Mouse (Mus musculus) heart, postnatal 25 days (tissue): ENCODE measurements around the gene Armc3. TPM values are rescaled to one million over a fixed set of nuclear protein-coding genes. Genes with fewer than 3 reads are reported as not detected.

Experiments
- DNase-seq: peaks from one replicate; pipeline ENCODE4 v3.0.0; 2022; ENCODE audit warnings: low spot score
- intact Hi-C: fragments of 180-260 bp; cut with DNase I; formaldehyde crosslinking; loops from one replicate; pipeline ENCODE4 v1.15.1; 2025
- total RNA-seq, 2 experiments: library from RNA; stranded (reverse); gene quantifications; 2 replicates each; pipeline ENCODE4 v1.2.3; 2021

Armc3 gene
- total RNA-seq, 2 experiments from 2014 or later = not detected

DNA sequence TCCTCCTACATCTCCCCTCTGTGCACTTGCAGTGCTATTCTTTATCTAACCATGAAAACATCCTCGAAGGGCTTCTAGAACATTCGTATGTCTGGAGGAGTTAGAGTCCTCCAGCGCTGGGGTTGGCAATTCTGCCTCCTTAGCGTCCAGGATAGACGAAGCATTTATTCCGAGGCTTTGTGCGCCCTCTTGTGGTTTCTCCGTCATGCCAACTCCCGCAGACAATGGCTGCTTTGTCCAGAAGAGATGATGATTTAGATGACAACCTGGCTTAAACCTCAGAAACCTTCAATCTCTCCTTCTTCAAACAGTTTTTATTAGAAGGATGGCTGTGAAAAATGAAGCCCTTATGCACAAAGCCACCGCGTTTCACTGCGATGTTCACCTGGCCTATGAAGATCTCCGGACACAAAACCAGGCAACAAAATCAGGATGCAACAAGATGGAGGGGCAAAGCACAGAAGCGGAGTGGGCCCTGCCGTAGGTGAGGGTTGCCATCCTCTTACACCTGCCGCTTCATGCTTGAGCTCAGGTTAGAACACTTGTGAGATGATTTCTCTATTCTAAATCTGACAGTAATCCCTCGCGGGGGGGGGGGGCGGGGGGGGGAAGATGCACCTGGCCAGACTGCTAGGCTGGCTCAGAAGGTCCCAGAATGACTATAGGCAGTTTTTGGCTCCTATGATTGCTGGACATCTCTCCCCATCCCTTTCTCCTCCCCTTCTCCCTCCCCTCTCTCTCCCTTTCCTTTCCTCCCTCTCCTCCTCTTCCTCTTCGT is 145.7 kb downstream of the Armc3 start:
- DNase-seq = peak; percentile 61
- intact Hi-C loops = loop anchor here (2.0 to 10.0 kb wide), 5 partner anchors 68 to 1920 kb away; partner anchors contain the start of gene Dnajc1

GRCm38 (mm10) chr2:19345414-19345964 is 146.4 kb downstream of the Armc3 start:
- no peak for DNase-seq
- intact Hi-C loops = loop anchor here (2.0 to 10.0 kb wide), 3 partner anchors 69 to 1921 kb away; no protein-coding TSS in a partner anchor

- intact Hi-C loops = loop anchor here (10.0 kb wide), 2 partner anchors 1324 to 1924 kb away; no protein-coding TSS in a partner anchor
- no peak for DNase-seq
Measured at GRCm38 (mm10) chr2:19348454-19348853, 149.4 kb downstream of the Armc3 start.

DNA sequence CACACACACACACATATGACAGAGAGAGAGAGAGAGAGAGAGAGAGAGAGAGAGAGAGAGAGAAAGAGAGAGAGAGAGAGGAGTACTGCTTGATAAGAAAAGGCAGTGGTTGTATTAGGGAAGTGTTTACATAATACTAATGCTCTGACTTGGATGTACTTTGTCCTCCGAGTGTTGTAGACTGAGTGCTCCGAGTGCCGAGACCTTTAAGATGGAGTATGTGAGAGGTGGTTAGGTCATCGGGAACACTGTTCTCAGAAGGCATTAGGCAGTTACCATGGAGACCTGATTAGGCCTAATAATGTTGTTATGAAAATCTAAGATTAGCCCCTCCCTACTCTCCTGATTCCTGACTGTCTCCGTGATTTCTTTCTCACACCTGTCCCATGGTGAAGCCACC is 151.1 kb downstream of the Armc3 start:
- no peak for DNase-seq

GRCm38 (mm10) chr2:19351615-19352253 is 152.6 kb downstream of the Armc3 start:
- intact Hi-C loops = no loop called here

More for the DNA sequence above, 151.1 kb downstream of the Armc3 start:
- intact Hi-C loops = no loop called here

DNA sequence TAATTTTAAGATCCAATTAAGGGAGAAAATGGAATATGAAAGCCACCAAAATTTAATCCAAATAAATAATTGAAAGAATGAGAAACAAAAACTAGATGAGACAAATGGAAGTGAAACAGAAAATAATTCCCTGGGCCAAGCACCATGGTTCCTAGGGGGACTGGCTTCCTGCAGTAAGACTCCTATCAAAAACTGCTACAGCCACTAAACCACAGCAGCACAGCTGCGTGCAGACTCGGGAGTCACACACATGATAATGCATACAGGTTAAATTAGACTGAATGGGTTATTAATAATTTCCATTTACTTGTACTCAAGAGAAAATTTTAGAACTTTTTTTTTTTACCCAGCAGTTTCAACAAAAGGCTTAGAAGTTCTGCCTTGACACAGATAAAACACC is 154.1 kb downstream of the Armc3 start:
- DNase-seq = no peak
- intact Hi-C loops = no loop called here

More at GRCm38 (mm10) chr2:19351615-19352253, 152.6 kb downstream of the Armc3 start:
- DNase-seq = no peak

Other genes starting within 250 kb of the Armc3 start
- 1 to 10 TPM; 7.1 to 7.6 TPM for gene Pip4k2a, start 201.2 kb upstream of the Armc3 start, total RNA-seq
- under 1 TPM in 1 of 2 experiments, not detected in 1; 0.17 TPM for gene 4930426L09Rik, start 201.0 kb upstream of the Armc3 start, total RNA-seq
- gene Msrb2, start 172.1 kb downstream of the Armc3 start, total RNA-seq = 10 to 100 TPM; 59.2 to 64.0 TPM
- gene Ptf1a, start 246.4 kb downstream of the Armc3 start, total RNA-seq = not detected